Mouse (Mus musculus) stomach, postnatal 0 days (tissue): ENCODE data around the gene Copg2.

Source experiments
- CTCF ChIP-seq: IDR thresholded peaks from 2 replicates; pipeline ENCODE4 v1.5.1; 2016; ENCODE audit warnings: antibody characterized with exemption, low read depth, mild to moderate bottlenecking, moderate library complexity
- EP300 ChIP-seq: optimal IDR thresholded peaks from 2 replicates; pipeline ENCODE3; 2016; ENCODE audit warnings: antibody characterized with exemption

- no peak for TF ChIP-seq CTCF
- TF ChIP-seq EP300: no peak
Observed at GRCm38 (mm10) chr6:30747631-30748357, 148.8 kb downstream of the Copg2 start.
